Mouse (Mus musculus) hematopoietic stem cell, adult 5-6 weeks (primary cell): Measurements from ENCODE around the gene Dlg1. TPM values are rescaled to one million over a fixed set of nuclear protein-coding genes. Genes with fewer than 3 reads are reported as not detected.

Source experiments
- ATAC-seq, 2 experiments: fragments of 125-278 bp in 1 of 2; replicated peaks in 1 of 2; 2 replicates each; pipeline ENCODE4 v1.8.0; 2016 to 2017; ENCODE audit warnings: inconsistent platforms in 2 of 2, mild to moderate bottlenecking in 2 of 2, moderate number of reproducible peaks in 2 of 2, low read depth in 1 of 2, moderate TSS enrichment in 1 of 2; ENCODE audit not compliant: low FRiP score in 2 of 2, poor library complexity in 2 of 2, severe bottlenecking in 2 of 2, insufficient read depth in 1 of 2, low TSS enrichment in 1 of 2
- total RNA-seq: library from RNA; stranded (forward); fragments of 172-1452, 232-1000 nt; gene quantifications from 2 replicates; pipeline ENCODE4 v1.2.3, GENCODE M21; 2017

Gene Dlg1
- total RNA-seq, result 85.6 and 88.4 TPM in 2 replicates

- peak; percentile 89 to 90 for ATAC-seq
These were observed at the start of gene Dlg1 for GRCm38 (mm10) chr16:31663379-31664286. TSS of gene Dlg1 (plus strand) at chr16:31663443.

DNA sequence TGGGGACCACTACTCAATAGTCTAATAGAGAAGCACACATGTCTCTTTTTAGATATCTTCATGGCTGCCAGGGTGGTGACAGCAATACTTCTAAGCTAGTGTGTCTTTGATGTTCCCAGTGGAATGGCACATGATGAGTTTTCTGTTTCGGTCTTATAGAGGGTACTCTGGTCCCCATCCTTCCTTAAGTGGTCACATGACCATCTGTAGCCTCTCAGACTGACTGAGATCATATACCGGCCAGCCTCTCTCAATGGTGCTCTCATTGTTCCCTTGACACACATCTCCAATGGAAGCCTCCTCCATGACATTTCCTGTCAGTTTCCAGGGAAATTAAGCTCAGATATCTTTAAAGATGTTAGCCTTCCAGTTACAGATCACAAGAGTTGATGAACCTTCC, 46.9 kb upstream of the Dlg1 start:
- no peak for ATAC-seq

GRCm38 (mm10) chr16:31617128-31617527, 46.1 kb upstream of the Dlg1 start:
- ATAC-seq, result no peak

DNA sequence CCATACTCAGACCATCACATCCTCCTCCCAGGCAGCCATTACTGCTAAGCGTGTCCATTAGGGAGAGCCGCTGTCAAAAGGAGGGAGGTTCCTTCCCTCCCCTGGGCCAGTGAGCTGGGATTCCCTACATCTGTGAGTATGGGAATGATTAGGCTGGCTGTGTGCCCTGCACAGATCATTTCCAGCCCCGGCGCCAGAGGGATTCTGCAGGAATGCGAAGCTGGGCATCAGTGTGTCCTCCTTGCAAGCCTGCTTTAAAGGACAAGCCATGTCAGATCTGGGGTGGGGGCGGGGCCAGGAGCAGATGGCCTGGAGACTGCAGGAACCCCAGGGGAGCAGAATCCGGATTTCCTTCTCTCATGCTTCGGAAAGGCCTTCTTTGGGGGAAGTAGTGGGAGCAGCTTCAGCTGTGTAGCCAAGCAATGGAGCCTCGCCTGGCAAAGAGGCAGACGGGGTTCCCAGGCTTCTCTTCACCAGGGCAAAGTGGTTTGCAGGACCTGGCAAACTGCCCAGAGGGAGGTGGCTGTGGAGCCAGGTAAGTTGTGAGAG, 45.3 kb upstream of the Dlg1 start:
- no peak; a peak in 1 of 4 replicates for ATAC-seq

- no peak for ATAC-seq
These were observed 44.6 kb upstream of the Dlg1 start for GRCm38 (mm10) chr16:31618671-31619070.

- ATAC-seq, result no peak
These were observed 43.4 kb upstream of the Dlg1 start for GRCm38 (mm10) chr16:31619675-31620335.

DNA sequence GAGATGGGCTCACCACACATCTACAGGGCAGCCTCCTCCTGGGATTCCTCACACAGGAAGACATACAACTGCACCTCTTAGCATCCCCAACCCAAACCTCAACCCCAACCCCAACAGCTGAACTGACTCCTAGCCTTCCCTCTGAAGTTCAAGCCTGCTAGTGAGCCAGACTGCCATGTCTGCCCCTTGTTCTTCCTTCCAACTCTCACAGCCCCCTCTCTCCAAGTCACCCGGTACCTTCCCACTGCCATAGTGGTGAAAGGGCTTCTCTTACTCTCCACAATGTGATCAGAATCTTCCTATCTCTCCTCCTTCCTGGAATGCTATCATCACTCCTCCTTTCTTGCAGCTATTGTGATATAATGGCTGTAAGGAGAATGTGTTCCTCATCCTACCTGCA, 40.9 kb upstream of the Dlg1 start:
- no peak for ATAC-seq

DNA sequence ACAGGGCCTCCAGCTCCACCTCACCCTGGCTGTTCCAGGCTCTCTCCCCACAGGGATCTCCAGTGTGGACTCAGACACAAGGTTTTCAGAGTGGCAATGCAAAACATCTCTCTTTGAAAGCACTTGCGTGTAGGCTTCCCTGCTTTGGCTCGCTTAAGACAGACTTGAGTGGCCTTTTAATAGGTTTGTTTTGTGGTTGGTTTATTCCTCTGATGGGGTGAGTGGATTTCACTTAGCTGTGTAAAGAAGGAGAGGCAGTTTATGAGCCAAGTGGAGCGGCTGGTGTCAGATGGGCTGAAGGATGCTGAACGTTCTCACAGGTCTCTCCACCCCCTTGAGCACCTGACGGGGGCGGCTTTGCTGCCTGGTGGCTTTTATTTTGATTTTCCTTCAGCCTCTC, 40.1 kb upstream of the Dlg1 start:
- ATAC-seq, result no peak

- no peak for ATAC-seq
These were observed 38.5 kb upstream of the Dlg1 start for GRCm38 (mm10) chr16:31624749-31625148.

DNA sequence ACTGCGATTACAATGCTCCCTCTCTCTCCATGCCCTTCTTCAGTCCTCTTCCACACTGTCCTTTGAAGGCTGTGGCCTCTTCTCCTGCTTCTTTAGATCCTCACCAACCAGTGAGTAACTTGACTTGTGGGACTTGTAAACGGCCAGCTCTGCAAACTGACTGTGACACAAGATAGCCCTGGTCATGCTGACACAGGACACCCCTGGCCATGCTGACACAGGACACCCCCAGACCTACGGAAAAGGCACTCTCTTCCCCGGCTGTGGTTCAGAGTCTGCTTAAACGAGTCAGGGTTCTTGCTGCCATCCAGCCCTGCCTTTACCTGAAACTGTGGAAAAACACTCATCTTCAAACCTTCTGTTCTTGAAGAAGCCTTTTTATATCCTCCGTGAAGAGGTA, 36.9 kb upstream of the Dlg1 start:
- no peak for ATAC-seq

- no peak for ATAC-seq
These were observed 32.9 kb upstream of the Dlg1 start for GRCm38 (mm10) chr16:31630381-31630780.

DNA sequence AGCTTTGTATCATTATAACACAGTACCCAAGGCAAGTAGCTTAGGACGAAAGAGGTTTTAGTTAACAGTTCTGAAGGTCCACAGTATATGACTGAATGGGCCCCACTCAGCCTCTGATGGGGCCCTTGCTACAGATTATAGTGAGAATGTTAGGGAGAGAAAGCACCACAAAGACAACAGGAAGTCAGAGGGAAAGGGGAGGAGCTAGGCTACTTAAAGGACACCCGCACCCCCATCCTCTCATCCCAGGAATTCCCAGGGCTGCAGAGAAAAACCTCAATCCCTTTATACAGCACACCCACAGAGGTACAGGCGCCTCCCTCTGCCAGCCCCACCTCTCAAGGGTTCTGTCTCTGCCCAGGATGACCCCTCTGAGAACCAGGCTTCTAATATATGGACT, 32.2 kb upstream of the Dlg1 start:
- no peak for ATAC-seq

DNA sequence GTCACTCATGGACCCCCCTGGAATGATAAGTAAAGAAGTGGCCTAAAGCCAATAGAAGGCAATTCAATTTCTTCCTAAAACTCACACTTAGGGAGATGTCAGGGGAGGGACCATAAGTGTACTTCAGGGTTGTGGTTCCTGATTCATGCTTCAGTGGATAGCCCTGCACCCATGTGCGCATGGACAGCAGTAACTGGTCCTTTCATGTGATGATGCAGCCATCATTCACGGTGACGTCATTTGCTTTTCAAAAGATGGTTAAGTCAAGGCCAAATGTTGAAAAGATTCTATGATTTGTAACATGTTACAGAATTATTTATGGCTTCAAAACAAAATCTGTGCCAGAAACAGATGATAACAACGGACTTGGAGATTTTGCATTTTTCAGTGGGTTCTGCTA, 28.9 kb upstream of the Dlg1 start:
- no peak for ATAC-seq

GRCm38 (mm10) chr16:31638393-31638792, 24.9 kb upstream of the Dlg1 start:
- no peak for ATAC-seq

- ATAC-seq, result no peak
These were observed 23.3 kb upstream of the Dlg1 start for GRCm38 (mm10) chr16:31639946-31640345.

DNA sequence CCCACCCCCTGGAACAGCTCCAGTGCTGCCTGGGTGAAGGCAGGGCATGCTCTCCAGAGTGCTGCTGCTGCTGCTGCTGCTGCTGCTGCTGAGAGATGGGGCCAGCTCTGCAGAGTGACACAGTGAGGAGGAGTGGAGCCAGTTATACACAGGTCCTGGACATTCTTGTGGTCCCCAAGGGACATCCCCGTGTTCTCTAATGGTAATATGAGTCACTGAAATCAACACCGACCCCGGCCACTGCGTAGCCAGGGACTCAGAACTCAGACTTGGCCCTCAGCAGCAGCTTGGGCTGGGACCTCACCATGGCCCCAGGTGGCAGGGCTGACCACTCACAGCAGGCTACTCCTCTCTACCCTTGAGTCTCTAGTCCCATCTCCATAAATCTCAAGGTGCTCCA, 21.5 kb upstream of the Dlg1 start:
- no peak for ATAC-seq

GRCm38 (mm10) chr16:31647221-31647620, 16.0 kb upstream of the Dlg1 start:
- no peak for ATAC-seq

GRCm38 (mm10) chr16:31650788-31651187, 12.5 kb upstream of the Dlg1 start:
- no peak for ATAC-seq
